Mouse (Mus musculus): Measurements from ENCODE around the gene Tor2a. TPM values are rescaled to one million over a fixed set of nuclear protein-coding genes. Genes with fewer than 3 reads are reported as not detected.

The Tor2a gene
- total and polyA plus RNA-seq, 3 experiments, result 33.3 to 53.8 (median 41.4) TPM

DNA sequence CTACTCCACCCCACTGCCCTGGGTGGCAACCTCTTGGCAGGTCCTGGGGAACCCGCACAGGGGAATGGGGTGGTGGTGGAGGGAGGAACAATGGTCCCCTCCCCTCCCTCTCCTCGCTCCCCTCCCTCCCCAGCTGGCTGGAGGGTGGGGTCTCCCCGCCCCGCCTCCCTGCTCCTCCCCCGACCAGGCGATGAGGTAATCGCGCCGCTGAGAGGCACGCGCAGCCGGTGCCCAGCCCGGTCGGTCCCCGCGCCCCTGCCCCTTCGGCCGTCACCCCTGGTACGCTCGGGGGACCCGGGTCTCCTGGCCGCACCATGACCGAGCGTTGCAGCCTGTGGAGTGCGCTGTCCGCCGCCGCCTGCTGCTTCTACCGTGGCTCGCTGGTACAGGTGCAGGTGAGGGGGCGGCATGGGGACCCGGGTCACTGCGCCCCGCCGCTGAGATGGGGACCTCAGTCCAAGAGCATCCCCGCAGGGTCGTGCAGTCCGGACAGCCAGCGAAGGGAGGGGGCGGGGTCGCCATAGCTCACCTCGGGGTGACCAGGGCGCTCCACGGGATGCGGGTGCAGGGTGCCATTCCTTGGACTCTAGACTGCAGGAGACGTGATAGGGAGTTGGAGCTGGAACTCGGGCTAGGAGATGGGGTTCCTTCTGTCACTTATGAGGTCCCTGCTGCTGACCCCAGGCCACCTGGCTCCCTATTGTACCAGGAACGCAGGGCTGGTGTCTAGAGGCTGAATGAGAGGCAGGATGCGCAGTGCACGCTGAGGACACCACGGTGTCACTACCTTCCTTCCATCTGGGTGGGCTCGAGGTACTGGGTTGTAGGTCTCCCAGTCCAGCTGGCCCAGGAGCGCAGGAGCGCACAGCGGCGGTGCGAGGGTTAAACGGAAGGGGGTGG lies 15.5 kb upstream of the Tor2a start:
- H3K4me1 ChIP-seq (ENCODE audit: control insufficient read depth in 1 of 2, insufficient read depth in 2 of 2), result peaks cover under 1 to 8% of the 10 kb centered on the region in 2 experiments; a peak in 2 of 4 replicates
- no peak overlapping the region for H3K27ac ChIP-seq (ENCODE audit: insufficient read depth, low read depth)
- no peaks in the 10 kb centered on the region for H3K79me2 ChIP-seq (replicated peaks; ENCODE audit: control insufficient read depth, extremely low read depth, insufficient read depth, poor library complexity, severe bottlenecking)
- in situ Hi-C loops (cut with MboI; ENCODE audit: low pct_ligation_motif_present, low pct_unique_long_range_greater_than_20kb, low sequenced_read_pairs), result no loop called here
- H3K36me3 ChIP-seq (replicated peaks in 1 of 2; ENCODE audit: control insufficient read depth in 1 of 2, insufficient read depth in 1 of 2, low read length in 1 of 2), result peaks cover 54 to 93% of the 10 kb centered on the region in 2 experiments
- TF ChIP-seq ZKSCAN1 (IDR thresholded peaks at IDR 0.05; ENCODE audit: borderline replicate concordance, low read depth, low read length), result no peak
- no peak overlapping the region for H3K4me3 ChIP-seq (replicated peaks in 1 of 3; ENCODE audit: low read depth in 2 of 3, low read length in 2 of 3, poor library complexity in 1 of 3)
- H3K4me2 ChIP-seq (ENCODE audit: insufficient read depth, low read depth, poor library complexity, severe bottlenecking), result no peak overlapping the region
- DNase-seq (ENCODE audit: extremely low read depth), result no peak
- H3K27me3 ChIP-seq (replicated peaks), result no peaks in the 10 kb centered on the region
- dilution Hi-C loops (cut with MboI; ENCODE audit: extremely low pct_ligation_motif_present, extremely low pct_unique_long_range_greater_than_20kb, low sequenced_read_pairs), result no loop called here
- H3K9ac ChIP-seq (ENCODE audit: insufficient read depth, low read depth), result no peak overlapping the region
- no peaks in the 10 kb centered on the region for H3K9me3 ChIP-seq (replicated peaks; ENCODE audit: low read length)

DNA sequence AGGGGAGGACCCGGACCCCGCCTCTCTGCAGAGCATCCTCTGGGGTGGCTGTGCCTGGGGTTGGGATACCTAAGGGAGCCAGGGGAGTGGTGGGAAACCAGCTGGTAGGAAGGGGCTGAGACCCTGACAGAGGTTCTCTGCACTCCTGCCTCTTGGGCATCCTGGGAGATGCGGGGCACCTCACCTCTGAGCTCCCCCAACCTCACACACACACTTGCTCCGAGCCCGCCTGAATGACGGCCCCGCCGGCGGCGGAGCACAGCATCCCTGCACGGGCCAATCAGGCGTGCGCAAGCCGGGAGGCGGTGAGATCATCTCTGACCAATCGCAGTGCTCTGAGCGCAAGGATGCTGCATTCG lies 14.9 kb upstream of the Tor2a start:
- Histone ChIP-seq H3K79me2 (replicated peaks; ENCODE audit: control insufficient read depth, extremely low read depth, insufficient read depth, poor library complexity, severe bottlenecking) (no peaks in the 10 kb centered on the region), H3K9me3 (replicated peaks; ENCODE audit: low read length) (no peaks in the 10 kb centered on the region), H3K36me3 (replicated peaks in 1 of 2; ENCODE audit: control insufficient read depth in 1 of 2, insufficient read depth in 1 of 2, low read length in 1 of 2) (peaks cover 61 to 93% of the 10 kb centered on the region in 2 experiments), H3K4me3 (replicated peaks in 1 of 3; ENCODE audit: low read depth in 2 of 3, low read length in 2 of 3, poor library complexity in 1 of 3) (no peak overlapping the region), H3K4me1 (ENCODE audit: control insufficient read depth in 1 of 2, insufficient read depth in 2 of 2) (peaks cover 0 to 3% of the 10 kb centered on the region in 2 experiments; a peak in 1 of 4 replicates), H3K27me3 (replicated peaks) (no peaks in the 10 kb centered on the region), H3K27ac (ENCODE audit: insufficient read depth, low read depth) (no peak overlapping the region), H3K4me2 (ENCODE audit: insufficient read depth, low read depth, poor library complexity, severe bottlenecking) (no peak overlapping the region), H3K9ac (ENCODE audit: insufficient read depth, low read depth) (no peak overlapping the region)
- TF ChIP-seq SIN3A (IDR thresholded peaks at IDR 0.05; ENCODE audit: low read length) (no peak), ZNF384 (IDR thresholded peaks at IDR 0.05; ENCODE audit: low read depth, low read length) (no peak), EP300 (IDR thresholded peaks at IDR 0.05; ENCODE audit: low read length) (no peak), NELFE (IDR thresholded peaks at IDR 0.05; ENCODE audit: low read depth, low read length) (no peak), JUND (conservative IDR thresholded peaks at IDR 0.05; ENCODE audit: low read depth, low read length) (no peak), USF1 (IDR thresholded peaks at IDR 0.05; ENCODE audit: low read depth, low read length) (no peak), BHLHE40 (IDR thresholded peaks at IDR 0.05; ENCODE audit: low read depth, low read length) (no peak), MXI1 (IDR thresholded peaks at IDR 0.05; ENCODE audit: low read depth, low read length) (no peak), CTCF (conservative IDR thresholded peaks at IDR 0.05 in 1 of 2, IDR thresholded peaks at IDR 0.05 in 1 of 2; ENCODE audit: low read depth in 2 of 2, low read length in 2 of 2) (no peak), ZMIZ1 (IDR thresholded peaks at IDR 0.05; ENCODE audit: low read depth, low read length) (no peak), MAFK (IDR thresholded peaks at IDR 0.05; ENCODE audit: insufficient replicate concordance, low read length) (no peak), POLR2A (IDR thresholded peaks at IDR 0.05; ENCODE audit: low read depth, low read length) (no peak), JUN (IDR thresholded peaks at IDR 0.05; ENCODE audit: insufficient read depth, low read depth, low read length) (no peak), UBTF (IDR thresholded peaks at IDR 0.05; ENCODE audit: low read depth, low read length) (no peak), MYC (IDR thresholded peaks at IDR 0.05; ENCODE audit: low read depth, low read length) (no peak), POLR2AphosphoS2 (IDR thresholded peaks at IDR 0.05; ENCODE audit: low read depth, low read length) (no peak)
- no peak for DNase-seq (ENCODE audit: extremely low read depth)
- dilution Hi-C loops (cut with MboI; ENCODE audit: extremely low pct_ligation_motif_present, extremely low pct_unique_long_range_greater_than_20kb, low sequenced_read_pairs), result no loop called here
- in situ Hi-C loops (cut with MboI; ENCODE audit: low pct_ligation_motif_present, low pct_unique_long_range_greater_than_20kb, low sequenced_read_pairs), result no loop called here

All from CH12.LX (cell line).